Mouse (Mus musculus): ENCODE results near the gene Dgcr6.
"Not testable (repeated sequence)": the region's sequence is repeated elsewhere in the genome, so short reads cannot be mapped to it uniquely, and the experiment has no call there.

Gene Dgcr6

DNA sequence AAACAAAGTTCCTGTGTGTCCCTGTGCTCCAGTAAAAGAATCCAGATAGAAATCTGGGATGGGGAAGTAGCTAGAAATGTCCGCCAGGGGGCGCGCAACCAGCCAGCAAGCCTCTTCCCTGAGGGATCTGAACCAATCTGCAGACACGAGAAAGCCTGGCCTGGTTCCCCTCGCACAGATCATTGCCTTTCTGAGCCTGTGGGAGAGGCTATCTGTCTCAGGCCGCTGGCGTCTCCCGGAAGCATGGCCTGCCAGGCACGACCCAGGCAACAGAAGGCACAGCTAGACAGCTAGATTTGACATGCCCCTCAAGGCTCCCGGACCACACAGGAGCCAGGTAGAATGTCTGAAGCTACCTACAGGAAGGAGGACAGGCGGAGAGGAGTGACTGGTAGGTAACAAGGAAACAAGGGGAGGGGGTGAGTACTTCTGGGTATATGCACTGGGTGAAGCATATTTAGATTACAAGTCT, at the start of gene Dgcr6:
Gene Dgcr6, plus strand, starts transcription at position 130 of the 472 bp plus-strand sequence.
- peak; percentile 96 for DNase-seq (ENCODE audit: low read depth, low spot score)

DNA sequence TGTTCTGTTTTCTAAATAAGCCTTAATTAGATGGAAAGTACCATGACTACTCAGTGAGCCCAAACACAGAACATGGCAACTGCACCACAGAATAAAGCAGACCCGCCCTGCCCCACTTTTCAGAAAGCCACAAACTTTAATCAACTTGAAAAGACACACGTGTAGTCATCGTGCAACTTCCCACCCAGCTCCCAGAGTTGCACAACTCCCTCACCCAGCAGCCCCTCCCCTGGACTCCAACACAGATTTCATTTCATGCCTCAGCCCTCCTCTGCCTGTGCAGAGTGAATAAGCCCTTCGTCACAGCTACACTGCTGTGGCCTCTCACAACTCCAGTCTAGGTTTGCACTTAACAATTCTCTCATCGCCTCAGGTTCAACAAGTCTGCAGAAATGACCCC, 48.1 kb upstream of the Dgcr6 start:
- DNase-seq (ENCODE audit: low read depth, low spot score) = no peak

DNA sequence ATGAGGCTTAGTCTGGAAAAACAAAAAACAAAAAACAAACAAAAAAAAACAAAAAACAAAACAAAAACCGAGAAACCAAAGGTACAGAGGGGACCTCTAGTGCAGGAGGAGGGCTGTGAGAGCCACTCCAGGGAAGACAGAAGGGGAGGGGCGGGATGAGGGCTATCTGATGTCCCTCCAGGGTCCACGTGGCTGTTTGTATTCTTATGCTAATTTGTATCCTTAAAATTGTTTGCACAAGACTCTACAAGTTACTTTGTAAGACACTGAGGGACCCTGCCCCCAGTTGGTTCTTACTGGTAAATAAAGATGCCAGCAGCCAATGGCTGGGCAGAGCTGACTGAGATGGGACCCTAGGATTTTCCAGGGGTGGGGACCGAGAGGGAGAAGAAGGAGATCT, 45.6 kb upstream of the Dgcr6 start:
- no peak for DNase-seq (ENCODE audit: low read depth, low spot score)

DNA sequence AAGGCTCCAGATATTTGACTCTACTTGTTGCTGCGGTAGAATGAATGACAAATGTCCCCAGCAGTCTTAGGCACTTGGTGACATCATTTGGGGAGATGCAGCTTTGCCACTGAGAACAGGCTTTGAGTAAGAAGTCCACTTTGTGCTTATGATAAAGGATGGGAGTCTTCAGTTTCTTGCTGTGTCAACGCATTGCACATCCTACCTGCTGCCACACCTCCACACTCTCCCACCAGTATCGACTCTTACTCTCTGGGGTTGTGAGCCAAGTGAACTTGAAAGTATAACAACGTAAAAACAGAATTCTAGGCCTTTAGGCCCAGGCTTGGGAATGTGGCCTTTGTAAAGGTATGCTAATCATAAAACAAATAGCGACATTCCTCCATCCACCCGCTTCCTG, 41.6 kb upstream of the Dgcr6 start:
- DNase-seq (ENCODE audit: low read depth, low spot score) = no peak

DNA sequence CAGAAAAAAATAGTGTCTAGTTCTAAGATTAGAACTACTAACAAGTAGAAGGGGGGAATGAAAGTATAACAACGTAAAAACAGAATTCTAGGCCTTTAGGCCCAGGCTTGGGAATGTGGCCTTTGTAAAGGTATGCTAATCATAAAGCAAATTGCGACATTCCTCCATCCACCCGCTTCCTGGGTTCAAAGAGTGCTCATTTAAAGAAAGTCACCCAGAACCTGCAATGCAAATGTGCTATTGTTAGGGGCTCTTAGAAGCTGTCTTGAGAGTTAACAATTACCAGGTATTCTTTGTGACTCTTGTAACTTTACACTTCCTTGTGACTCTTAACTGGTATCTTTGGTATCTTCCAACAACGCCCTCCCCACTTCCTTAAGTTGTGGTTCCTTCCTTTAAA, 36.2 kb upstream of the Dgcr6 start:
- not testable (repeated sequence) for DNase-seq (ENCODE audit: low read depth, low spot score)

DNA sequence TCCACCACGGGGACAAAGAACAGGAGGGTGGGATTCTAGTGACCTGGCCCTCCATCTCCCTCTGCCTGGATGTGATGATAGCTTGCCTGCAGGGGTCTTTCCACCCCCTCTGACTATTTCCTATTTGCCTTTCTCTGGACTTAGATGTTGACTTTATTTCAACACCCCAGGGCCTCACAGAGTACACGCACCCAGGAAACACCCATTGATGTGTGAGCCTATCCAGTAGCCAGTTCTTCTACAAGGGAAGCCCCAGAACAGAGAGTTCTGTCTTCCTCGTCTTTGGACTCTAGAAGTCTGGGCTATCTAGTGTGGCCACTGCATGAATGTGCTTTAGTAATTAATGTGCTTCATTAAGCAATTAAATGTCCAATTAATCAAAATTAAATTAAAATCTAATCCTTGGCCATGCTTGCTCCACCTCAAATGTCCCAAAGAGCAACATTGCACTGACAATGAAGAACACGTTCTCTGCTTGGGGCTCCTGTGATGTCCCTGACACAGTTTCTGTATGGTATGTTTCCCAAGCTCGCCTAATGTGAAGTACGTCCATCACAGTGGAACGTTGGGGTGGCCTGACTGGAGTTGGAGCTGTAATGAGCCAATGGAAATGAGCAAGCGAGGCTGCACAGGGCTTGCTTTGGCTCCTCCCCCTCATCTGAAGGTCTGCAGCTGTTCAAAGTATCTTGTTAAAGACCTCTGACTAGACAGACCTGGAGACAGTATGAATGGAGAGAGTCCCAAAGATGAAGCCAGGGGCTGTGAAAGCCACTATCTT, 29.7 kb upstream of the Dgcr6 start:
- no peak for DNase-seq (ENCODE audit: low read depth, low spot score)

DNA sequence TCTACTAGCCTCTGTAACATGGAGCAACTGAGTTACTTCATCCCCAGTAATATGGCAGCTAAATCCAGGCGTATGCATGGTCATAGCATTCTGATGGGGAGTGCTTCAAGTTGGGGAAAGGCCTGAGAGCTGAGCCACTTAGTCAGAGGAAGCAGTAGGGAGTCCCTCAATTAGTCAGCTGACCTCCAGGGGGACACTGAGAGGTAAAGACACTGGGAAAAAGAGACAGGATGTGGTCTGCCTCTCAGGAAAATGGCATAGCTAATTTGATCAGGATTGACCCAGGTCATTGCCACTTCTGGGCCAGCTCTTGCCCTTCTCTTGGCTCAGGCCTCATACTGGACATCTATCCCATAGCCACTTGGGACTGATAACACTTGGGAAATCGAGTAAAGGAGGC, 25.3 kb upstream of the Dgcr6 start:
- DNase-seq (ENCODE audit: low read depth, low spot score) = peak; percentile 74

DNA sequence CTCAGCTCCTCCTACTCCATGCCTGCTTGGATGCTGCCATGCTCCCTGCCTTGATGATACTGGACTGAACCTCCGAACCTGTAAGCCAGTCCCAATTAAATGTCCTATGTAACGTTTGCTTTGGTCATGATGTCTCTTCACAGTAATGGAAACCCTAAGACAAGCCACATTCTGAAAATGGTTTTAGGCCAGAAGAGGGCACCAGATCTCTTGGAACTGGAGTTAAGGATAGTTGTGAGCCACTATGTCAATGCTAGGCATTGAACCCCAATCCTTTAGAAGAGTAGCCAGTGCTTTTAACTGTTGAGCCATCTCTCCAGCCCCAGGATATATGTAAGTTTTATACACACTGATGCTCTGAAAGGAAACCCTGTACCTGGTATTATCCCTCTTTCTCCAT, 20.9 kb upstream of the Dgcr6 start:
- peak; percentile 66 for DNase-seq (ENCODE audit: low read depth, low spot score)

DNA sequence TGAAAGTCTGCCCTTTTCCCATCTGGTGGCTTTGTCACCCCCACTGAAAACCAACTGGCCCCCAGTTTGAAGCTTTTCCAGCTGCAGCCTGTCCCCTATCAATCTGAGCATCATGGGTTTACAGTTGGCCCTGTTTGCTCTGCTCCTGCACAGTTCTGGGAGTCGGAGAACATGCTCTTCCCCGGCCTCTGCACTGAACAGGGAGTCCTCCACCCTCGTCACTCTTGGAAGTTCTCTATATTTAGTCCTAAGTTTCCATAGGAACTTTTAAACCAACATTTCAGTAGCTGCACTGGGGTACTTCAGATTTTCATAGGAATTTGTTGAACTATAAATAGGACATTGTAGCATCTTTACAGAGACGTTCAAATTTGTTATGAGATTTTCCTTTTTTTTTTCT, 19.4 kb upstream of the Dgcr6 start:
- DNase-seq (ENCODE audit: low read depth, low spot score) = no peak

DNA sequence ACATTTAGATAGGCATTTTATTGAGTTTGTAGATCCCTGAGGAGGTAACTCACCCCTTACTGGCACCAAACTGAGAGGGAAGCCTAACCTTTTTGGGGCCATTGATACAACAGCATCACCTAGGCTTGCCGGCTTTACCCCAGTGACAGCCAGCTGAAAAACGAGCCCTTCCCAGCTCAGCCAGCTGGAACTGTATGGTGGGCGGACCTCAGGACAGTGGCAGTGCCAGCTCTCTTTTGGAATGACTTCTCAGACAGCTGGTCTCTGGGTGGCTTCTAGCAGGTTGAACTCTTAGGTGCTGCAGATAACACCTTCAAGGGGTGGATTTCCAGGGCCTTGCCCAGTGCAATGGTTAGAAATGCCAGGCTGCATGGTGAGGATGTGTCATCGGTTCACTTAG, 18.4 kb upstream of the Dgcr6 start:
- no peak for DNase-seq (ENCODE audit: low read depth, low spot score)

DNA sequence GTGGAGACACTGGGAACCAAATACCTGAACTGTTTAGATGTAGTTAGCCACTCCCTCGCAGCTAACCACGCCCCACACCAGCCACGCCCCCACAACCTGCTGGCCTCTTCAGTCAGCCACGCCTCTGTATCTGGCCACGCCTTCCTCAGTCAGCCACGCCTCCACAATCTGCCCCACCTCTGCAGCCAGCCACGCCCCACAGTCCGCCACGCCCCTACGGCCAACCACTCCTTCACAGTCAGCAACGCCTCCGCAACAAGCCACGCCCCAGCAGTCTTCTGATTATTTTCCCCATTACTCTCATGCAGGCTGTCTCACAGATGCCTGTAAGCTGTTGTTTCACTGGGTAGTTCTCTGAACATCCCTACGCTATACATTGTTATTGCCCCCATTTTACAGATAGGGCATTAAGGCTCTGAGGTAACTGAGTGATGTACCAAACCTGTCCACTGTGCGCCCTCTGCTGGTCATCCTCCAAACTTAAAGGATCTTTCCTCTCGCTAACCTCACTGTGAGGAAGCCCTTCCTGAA, 16.2 kb upstream of the Dgcr6 start:
- peak; percentile 85 for DNase-seq (ENCODE audit: low read depth, low spot score)

DNA sequence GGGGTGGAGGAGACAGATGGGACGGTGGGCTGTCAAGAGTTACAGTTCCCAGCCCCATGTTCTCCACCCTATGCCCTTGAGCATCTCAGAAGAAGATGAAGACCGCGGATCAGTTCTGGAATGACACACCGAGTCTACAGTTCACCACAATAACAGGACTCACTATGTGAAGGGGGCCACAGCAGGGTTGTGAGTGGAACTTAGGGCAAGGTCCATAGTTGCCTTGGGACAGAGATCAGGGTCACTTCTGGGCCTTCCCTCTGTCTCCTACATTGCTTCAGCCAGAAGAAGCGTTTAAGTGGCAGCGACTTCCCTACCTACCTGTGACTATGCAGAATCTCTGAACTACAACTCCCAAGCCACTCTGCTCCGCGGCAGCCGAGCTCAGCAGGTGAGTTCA, 15.6 kb upstream of the Dgcr6 start:
- no peak for DNase-seq (ENCODE audit: low read depth, low spot score)

DNA sequence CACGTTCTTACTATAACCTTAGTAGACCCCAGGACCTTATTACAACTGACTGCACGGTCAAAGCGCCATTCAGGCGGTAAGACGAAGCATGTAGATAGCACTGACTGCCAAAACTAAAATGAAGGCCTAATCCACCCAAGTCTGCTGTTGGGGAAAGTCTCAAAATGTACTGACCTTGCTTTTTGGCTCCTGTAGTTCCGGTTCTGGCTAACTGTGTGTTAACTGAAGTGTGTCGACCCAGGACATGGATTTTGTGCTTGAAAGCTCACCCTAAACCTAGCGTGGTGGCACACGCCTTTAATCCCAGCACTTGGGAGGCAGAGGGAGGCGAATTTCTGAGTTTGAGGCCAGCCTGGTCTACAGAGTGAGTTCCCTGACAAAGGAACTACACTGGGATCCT, 7.7 kb upstream of the Dgcr6 start:
- no peak for DNase-seq (ENCODE audit: low read depth, low spot score)

DNA sequence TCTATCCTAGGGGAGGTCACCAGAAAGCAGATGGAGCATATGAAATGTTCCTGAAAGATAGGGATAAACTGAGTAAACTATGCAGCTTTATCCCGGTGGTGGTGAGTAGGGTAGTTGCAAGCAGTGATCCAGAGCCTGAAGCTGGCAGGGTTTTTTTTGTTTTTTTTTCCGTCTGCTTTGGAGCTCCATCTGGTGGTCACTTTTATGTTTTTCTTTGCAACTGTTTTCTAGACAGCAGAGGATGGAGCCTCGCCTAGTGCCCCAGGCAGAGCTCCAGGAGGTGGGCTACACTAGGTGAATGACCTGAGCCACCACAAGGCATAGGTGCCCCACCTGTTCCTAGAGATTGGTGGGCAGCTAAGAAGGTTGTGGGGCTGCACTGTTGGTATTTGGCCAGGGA, 5.0 kb upstream of the Dgcr6 start:
- DNase-seq (ENCODE audit: low read depth, low spot score) = peak; percentile 90

DNA sequence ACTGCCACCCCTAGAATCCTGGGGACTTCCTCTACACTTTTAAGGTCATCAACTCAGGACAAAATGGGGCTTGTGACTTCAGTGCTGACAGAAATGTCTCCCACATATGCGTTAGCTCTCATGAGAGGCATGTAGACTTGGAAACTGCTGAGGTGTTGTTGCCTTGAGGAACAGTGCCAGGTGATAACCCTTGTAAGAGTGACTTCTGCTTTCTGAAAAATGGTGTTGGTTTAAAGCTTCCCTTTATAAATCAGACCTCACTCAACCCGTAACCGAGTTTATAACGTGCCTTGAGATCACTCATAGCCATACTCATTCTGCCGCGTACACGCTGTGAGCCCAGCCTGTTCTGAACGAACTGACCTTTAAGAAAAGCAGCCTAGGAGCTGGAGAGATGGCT, 4.6 kb upstream of the Dgcr6 start:
- no peak for DNase-seq (ENCODE audit: low read depth, low spot score)

DNA sequence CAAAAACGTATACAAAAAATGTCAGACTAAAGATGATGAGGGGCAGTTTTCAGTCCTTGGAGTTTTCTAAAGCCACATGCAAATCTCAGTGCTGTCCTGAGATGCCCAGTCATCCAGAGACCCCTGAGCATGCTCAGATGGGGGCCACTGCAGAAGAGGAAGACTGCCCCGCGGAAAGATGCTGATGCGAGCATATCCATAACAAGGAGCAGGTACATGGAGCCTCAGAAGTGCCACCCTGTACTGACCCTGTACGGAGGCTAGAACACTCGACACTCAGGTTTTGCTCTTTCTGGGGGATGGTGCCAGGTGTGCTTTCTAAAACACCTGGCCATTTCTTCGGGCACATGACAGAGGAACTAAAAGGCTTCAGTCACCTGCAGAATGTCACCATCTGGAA, 338 bp upstream of the Dgcr6 start:
- DNase-seq (ENCODE audit: low read depth, low spot score) = no peak

DNA sequence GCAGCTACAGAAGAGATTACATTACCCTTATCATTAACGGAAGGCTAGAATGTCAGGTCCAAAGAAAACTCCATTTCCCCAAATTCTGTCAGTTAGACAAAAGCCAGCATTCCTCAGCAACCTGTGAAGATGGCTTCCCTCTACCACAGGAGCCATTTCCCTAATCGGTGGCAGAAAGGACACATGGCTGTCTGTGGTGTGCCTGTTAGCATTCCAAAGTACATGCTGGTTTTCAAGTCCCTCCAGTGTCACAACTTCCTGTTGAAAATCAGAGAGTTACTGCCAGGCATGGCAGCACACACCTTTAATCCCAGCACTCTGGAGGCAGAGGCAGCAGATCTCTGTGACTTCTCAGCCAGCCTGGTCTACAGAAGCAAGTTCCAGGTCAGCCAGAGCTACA, 3.6 kb downstream of the Dgcr6 start:
- no peak for DNase-seq (ENCODE audit: low read depth, low spot score)

DNA sequence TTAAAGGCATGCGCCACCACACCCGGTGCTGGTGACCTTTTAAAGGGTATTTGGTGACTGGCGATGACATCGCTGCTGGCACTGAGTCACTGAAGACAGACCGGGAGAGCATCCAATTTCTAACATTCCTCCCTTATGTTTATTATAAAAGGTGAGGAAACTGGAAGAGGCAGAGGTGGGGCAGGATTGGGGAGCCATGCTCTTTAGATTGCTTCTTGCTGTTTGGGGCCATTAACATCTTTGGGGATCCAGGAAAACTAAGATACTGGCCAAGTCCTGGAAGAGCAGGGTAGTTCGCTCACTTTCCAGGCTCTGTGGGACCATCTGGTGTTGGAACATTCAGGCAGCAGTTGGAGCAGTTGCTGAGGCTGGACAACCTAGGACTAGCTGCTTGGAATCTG, 5.7 kb downstream of the Dgcr6 start:
- DNase-seq (ENCODE audit: low read depth, low spot score) = peak; percentile 73

DNA sequence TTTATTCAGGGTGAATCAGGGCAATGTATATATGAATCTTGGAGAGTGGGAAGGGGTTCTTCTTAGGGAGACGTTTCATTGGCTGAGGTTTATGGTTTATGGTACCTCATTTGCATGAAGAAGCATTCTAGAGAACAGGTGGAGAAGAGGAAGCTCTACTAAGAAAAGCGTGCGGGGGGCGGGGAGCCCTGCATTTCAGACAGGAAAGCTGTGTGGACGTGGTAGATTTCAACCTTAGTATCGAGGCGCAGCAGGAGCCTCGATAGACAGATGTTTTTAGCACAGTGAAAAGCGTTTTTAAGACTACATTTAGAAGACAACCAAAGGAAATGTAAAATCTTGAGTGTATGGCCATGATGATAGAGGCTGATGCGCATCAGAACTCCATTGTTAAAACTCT, 6.6 kb downstream of the Dgcr6 start:
- no peak for DNase-seq (ENCODE audit: low read depth, low spot score)

DNA sequence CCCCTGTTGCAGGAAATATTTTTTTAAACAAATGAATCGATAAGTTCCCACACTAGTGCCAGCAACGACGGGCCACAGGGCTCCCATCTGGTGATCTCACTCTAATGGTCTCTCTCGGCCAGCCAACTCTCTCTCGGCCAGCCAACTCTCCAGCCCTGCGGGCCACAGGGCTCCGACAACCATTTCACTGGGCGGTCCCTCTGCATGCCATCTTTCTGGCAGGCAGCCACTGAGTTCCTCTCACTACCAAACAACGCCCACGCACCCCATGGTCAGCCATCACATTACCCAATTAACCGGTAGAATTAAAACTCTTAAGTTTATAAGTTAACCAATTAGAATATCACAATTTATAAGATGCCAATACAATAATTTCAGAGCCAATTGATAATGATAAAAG, 8.5 kb downstream of the Dgcr6 start:
- DNase-seq (ENCODE audit: low read depth, low spot score) = no peak

DNA sequence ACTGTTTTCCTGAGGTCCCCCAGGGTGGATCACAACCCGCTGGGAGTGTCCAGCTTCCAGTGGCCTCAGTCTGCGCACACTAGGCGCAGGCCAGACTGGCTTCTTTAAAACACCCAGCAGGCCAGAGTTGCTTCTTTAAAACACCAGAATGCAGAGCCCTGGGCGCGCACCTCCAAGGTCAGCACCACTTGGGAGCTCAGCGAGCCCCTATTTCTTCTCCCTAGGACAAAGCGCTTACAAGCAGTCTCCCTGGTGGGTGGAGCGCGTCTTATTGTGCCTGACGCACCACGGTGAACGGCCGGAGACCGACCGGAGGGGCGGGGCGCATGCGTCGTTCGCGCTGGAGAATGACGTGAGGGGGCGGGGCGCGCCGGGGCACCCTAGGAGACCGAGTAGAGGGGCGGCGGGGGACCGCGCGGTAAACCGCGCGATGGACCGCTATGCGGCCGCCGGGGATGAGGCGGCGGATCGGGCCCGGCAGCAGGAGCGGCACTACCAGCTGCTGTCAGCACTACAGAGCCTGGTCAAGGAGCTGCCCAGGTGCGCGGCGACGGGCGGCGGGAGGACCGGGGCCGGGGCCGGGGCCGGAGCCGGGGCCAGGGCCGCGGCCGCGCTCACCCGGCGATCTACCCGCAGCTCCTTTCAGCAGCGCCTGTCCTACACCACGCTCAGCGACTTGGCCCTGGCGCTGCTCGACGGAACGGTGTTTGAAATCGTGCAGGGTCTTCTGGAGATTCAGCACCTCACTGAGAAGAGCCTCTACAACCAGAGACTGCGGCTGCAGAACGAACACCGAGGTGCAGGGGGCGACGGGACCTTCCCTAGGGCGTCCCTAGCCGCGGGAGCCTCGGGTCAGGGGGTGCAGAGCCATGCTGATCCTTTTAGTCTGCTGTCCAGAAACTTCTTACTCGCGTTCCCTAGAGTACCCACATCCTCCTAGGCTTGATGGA, 13.7 kb downstream of the Dgcr6 start:
- DNase-seq (ENCODE audit: low read depth, low spot score) = peak; percentile 93

DNA sequence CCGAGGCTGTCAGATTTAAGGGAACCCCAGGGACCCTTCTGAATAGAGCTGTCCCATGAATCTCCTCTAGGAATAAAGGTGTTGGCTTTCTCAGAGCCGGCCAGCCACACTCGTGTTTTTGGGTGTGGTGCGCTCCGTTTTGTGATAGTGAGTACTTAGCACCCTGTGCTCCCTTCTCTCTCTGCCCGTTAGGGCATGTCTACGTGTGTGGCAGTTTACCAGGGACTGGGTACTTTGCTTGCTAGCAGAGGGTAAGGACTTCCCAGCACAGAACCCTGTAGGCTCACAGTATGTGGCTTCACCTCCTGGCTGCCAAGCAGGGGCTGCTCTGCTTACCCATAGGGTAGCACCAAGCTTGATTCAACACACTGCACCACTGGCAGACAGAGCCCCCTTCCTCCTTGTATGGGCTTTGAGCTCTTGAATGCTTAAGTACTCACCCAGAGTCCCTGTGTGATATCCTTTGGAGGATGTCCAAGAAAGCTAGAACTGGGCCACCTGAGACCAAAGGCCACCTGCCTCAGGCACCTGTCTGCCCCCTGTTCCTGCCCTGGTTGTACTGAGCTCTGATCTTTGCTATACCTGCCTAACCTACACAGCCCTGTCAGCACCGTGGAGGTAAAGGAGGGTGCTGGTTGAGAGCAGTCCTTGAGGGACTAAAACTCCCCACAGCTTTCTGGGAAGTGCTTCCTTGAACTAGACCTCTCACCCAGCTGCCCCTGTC, 16.2 kb downstream of the Dgcr6 start:
- no peak for DNase-seq (ENCODE audit: low read depth, low spot score)

Data from 3T3-L1 (cell line).